Mouse (Mus musculus) CD8-positive naive resting alpha-beta T cell, adult 2 months (primary cell): ENCODE results near the gene Uchl4.
"Not testable (repeated sequence)": the region's sequence is repeated elsewhere in the genome, so short reads cannot be mapped to it uniquely, and the experiment has no call there.

Experiments
- DNase-seq, 2 experiments: peaks; one replicate each; pipeline ENCODE4 v3.0.0; 2022; ENCODE audit warnings: low read depth in 2 of 2, low spot score in 2 of 2

Gene Uchl4

GRCm38 (mm10) chr9:64234768-64235435, at the start of gene Uchl4:
TSS of gene Uchl4 (plus strand) at chr9:64235201.
- DNase-seq: no peak

- no peak for DNase-seq
Measured at GRCm38 (mm10) chr9:64193879-64194278, 41.1 kb upstream of the Uchl4 start.

- DNase-seq: no peak
Measured at GRCm38 (mm10) chr9:64195554-64195953, 39.4 kb upstream of the Uchl4 start.

- DNase-seq: no peak
Measured at GRCm38 (mm10) chr9:64197524-64197923, 37.5 kb upstream of the Uchl4 start.

- DNase-seq: no peak
Measured at GRCm38 (mm10) chr9:64198068-64198762, 36.8 kb upstream of the Uchl4 start.

GRCm38 (mm10) chr9:64198763-64199418, 36.1 kb upstream of the Uchl4 start:
- not testable (repeated sequence) for DNase-seq

- no peak for DNase-seq
Measured at GRCm38 (mm10) chr9:64199897-64200296, 35.1 kb upstream of the Uchl4 start.

- DNase-seq: no peak
Measured at GRCm38 (mm10) chr9:64202331-64202730, 32.7 kb upstream of the Uchl4 start.

GRCm38 (mm10) chr9:64202866-64203265, 32.1 kb upstream of the Uchl4 start:
- no peak for DNase-seq

- no peak for DNase-seq
Measured at GRCm38 (mm10) chr9:64207509-64208084, 27.4 kb upstream of the Uchl4 start.

GRCm38 (mm10) chr9:64214452-64214851, 20.5 kb upstream of the Uchl4 start:
- no peak for DNase-seq

GRCm38 (mm10) chr9:64216090-64216489, 18.9 kb upstream of the Uchl4 start:
- no peak for DNase-seq

GRCm38 (mm10) chr9:64216641-64217040, 18.4 kb upstream of the Uchl4 start:
- DNase-seq: no peak

- no peak for DNase-seq
Measured at GRCm38 (mm10) chr9:64217887-64218286, 17.1 kb upstream of the Uchl4 start.

GRCm38 (mm10) chr9:64219305-64219704, 15.7 kb upstream of the Uchl4 start:
- DNase-seq: no peak

- DNase-seq: no peak
Measured at GRCm38 (mm10) chr9:64219772-64220420, 15.1 kb upstream of the Uchl4 start.

- DNase-seq: no peak
Measured at GRCm38 (mm10) chr9:64220603-64221002, 14.4 kb upstream of the Uchl4 start.

GRCm38 (mm10) chr9:64221480-64221879, 13.5 kb upstream of the Uchl4 start:
- no peak for DNase-seq

- no peak for DNase-seq
Measured at GRCm38 (mm10) chr9:64222098-64222497, 12.9 kb upstream of the Uchl4 start.

- no peak for DNase-seq
Measured at GRCm38 (mm10) chr9:64225805-64226204, 9.2 kb upstream of the Uchl4 start.

- peak; percentile 13 to 20 for DNase-seq
Measured at GRCm38 (mm10) chr9:64227736-64228135, 7.3 kb upstream of the Uchl4 start.
